Mouse (Mus musculus): ENCODE data around the gene Gm3667.
"Not testable (repeated sequence)": the region's sequence is repeated elsewhere in the genome, so short reads cannot be mapped to it uniquely, and the experiment has no call there.

The Gm3667 gene

GRCm38 (mm10) chr14:6889521-6890012 lies at the start of gene Gm3667:
Gene Gm3667, minus strand, starts transcription at chr14:6889962.
- DNase-seq: peak in 1 of 2 experiments; percentile 4

- DNase-seq: peak in 1 of 2 experiments; percentile 2
Measured at GRCm38 (mm10) chr14:6899881-6900280, 10.1 kb upstream of the Gm3667 start.

- DNase-seq: peak in 1 of 2 experiments; percentile 24
Measured at GRCm38 (mm10) chr14:6888811-6889210, 951 bp downstream of the Gm3667 start.

- not testable (repeated sequence) for DNase-seq
Measured at GRCm38 (mm10) chr14:6840211-6840610, 49.6 kb downstream of the Gm3667 start, which contains the start of gene Gm3642. Gene Gm3642, minus strand, starts transcription at chr14:6840311.

- not testable (repeated sequence) for DNase-seq
Measured at GRCm38 (mm10) chr14:6823297-6823696, 66.5 kb downstream of the Gm3667 start.

All from cerebellum, postnatal 25 days (tissue).